Mouse (Mus musculus) cerebellum, adult 11-12 months (tissue): ENCODE results near the gene Rps18.

ENCODE experiments used
- DNase-seq: peaks from one replicate; pipeline ENCODE4 v3.0.0; 2022

Gene Rps18

DNA sequence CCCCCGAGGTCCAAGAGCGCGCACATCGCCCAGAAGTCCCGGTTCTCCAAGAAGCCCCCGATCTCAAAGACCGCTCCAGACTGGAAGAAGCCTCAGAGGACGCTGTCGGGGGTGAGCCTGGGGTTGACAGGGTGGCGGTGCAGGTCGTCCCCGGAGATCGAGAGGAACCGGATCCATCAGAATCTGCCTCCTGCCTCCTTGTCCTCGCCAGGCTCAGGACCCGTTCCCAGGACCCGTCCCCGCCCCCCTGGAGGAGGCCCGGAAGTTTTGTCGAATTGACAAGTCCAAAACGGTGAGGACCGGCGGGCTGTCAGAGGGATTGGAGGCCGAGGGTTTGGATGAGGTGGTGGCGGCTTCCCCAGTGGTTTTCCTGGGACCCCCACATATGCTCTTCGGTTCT is 14.8 kb downstream of the Rps18 start:
- peak; percentile 58 for DNase-seq

DNA sequence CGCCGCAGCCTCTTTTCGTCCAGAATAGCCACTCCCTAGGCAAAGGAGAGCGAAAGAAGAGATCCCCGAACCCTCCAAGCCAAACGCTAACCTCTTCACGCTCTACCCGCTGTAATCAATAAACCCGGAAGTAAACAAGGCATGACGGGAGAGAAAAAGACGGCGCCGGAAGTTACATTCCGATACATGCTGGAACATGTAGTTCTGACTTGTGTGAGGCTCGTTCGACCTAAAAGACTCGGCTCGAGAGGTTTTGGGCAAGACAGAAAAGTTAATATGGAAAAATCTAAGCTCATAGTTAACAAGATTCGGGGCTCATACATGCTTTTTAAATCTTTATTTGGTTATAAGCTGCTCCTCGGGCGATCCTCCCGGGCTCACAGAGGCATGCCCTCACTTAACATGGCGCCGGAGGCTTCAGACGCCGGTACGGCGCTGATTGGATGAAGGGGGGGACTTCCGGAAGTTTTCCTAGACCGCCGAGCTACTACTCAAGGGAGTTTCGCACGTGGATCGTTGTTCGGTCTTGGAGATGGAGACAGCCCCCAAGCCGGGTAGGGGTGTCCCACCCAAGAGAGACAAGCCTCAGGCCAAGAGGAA is 15.5 kb downstream of the Rps18 start, which contains the start of the genes Pfdn6 and Wdr46:
Gene Pfdn6, minus strand, starts transcription at position 138 of the 600 bp plus-strand sequence.
Gene Wdr46, plus strand, starts transcription at position 455 of the 600 bp plus-strand sequence.
- DNase-seq, result peak; percentile 83

GRCm38 (mm10) chr17:33938783-33939182 is 17.0 kb downstream of the Rps18 start:
- DNase-seq, result no peak

DNA sequence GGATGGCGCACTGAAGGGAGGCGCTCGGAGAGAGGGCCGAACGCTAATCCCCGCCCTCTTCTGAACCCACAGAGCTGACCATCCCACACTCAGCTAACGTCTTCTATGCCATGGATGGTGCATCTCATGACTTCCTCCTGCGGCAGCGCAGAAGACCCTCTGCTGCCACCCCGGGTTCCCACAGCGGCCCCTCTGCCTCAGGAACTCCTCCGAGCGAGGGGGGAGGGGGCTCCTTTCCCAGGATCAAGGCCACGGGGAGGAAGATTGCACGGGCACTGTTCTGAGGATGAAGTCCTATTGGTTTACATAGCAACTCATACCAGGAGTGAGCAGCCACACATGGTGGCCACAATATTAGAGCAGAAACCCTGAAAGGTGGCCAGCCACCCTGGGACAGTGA is 18.8 kb downstream of the Rps18 start:
- DNase-seq, result no peak

DNA sequence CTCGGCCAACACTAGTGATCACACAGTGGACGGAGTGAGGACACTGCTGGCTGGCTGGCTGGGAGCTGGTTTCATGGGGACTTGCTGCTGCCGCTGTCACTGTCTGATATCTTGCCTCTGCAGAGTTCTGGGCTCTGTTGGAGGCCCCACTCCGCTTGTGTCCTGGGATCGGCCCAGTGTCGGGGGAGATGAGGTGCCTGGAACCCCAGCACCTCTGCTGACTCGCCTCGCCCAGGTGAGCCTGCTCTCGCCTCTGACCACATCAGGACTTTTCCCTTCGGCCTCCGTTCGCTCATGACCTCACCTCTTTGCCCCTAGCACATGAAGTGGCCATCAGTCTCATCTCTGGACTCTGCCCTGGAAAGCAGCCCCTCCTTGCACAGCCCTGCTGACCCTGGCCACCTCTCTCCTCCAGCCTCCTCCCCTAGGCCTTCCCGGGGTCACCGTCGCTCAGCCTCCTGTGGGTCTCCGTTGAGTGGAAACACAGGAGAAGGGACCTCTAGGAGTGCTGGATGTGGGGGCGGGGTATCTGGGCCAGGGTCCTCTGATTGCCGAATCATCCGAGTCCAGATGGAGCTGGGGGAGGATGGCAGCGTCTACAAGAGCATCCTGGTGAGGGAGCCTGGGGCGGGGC is 20.3 kb downstream of the Rps18 start:
- no peak for DNase-seq

DNA sequence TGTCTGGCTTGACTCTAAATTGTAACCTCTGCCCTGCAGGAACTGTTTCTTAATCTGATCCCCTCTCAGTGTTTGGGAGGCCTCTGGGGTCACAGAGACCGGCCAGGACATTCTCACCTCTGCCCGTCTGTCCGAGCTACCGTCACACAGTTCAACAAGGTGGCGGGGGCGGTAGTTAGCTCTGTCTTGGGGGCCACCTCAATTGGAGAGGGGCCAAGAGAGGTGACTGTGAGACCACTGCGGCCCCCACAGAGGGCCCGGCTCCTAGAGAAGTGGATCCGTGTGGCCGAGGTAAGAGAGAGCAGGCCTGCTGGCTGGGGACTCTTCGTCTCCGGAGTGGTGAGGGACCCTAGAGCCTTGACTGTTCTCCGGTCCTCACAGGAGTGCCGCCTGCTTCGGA is 22.8 kb downstream of the Rps18 start:
- peak; percentile 48 for DNase-seq

DNA sequence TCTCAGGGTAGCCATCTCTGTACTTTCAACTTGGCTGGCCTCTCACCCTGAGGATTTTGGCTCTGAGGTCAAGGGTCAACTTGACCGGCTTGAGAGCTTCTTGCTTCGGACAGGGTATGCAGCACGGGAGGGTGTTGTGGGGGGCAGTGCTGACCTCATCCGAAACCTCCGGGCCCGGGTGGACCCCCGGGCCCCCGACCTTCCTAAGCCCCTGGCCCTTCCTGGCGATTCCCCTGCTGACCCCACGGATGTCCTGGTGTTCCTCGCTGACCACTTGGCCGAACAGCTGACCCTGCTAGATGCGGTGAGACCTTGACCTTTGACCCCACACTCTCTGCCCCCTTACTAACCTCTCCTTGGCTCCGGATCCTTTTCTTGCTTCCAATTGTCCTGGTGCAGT is 23.4 kb downstream of the Rps18 start:
- peak; percentile 44 for DNase-seq

DNA sequence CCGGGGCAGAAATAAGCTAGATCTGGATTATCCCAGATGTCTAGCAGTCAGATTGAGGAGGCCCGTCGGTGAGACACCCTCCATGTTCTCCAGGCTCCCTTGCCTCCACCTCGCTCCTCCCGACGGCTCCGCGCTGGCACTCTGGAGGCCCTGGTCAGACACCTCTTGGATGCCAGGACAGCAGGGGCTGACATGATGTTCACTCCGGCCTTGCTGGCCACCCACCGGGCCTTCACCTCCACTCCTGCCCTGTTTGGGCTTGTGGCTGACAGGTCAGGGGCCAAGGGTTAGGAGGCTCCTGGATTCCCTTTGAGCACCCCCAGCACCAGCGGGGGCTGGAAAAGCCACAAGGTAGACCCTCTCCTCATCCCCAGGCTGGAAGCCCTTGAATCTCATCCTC is 23.9 kb downstream of the Rps18 start:
- no peak for DNase-seq

- peak; percentile 64 for DNase-seq
Measured at GRCm38 (mm10) chr17:33931159-33931866, 24.5 kb downstream of the Rps18 start.

- peak; percentile 81 for DNase-seq
Measured at GRCm38 (mm10) chr17:33930280-33931158, 25.3 kb downstream of the Rps18 start.

- DNase-seq, result peak; percentile 92
Measured at GRCm38 (mm10) chr17:33929371-33930279, 26.2 kb downstream of the Rps18 start, which contains the start of gene Rgl2. Rgl2 (plus strand) TSS chr17:33929543.

GRCm38 (mm10) chr17:33928251-33928947 is 27.4 kb downstream of the Rps18 start:
- DNase-seq, result peak; percentile 42

DNA sequence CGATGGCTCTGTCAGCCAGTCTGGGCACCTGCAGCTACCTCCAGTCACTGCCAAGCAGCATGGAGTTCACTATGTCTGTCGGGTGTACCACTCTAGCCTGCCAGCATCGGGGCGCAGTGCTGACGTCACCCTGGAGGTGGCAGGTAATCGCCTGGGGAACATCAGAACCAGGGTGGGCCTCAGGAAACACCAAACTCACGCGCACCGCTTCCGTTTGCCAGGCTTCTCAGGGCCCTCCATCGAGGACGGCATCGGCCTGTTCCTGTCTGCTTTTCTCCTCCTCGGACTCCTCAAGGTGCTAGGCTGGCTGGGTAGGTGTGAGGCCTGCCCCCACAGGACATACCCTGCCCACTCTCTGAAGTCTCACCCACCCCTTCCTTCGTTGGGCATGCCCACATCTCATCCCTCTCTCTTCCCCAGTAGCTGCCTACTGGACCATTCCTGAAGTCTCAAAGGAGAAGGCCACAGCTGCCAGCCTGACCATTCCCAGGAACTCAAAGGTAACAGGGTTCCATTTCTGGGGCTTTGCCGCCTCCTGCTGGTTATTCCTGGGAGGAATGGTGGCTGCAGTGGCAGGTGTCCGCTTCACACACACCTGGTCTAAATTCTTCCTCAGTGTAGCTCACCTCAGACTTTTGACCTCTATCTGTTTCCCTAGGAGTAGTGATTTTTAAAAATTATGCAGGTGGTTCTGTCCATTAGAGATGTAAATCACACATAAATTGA is 29.4 kb downstream of the Rps18 start:
- DNase-seq, result no peak

- peak; percentile 44 for DNase-seq
Measured at GRCm38 (mm10) chr17:33925406-33926116, 30.2 kb downstream of the Rps18 start.

DNA sequence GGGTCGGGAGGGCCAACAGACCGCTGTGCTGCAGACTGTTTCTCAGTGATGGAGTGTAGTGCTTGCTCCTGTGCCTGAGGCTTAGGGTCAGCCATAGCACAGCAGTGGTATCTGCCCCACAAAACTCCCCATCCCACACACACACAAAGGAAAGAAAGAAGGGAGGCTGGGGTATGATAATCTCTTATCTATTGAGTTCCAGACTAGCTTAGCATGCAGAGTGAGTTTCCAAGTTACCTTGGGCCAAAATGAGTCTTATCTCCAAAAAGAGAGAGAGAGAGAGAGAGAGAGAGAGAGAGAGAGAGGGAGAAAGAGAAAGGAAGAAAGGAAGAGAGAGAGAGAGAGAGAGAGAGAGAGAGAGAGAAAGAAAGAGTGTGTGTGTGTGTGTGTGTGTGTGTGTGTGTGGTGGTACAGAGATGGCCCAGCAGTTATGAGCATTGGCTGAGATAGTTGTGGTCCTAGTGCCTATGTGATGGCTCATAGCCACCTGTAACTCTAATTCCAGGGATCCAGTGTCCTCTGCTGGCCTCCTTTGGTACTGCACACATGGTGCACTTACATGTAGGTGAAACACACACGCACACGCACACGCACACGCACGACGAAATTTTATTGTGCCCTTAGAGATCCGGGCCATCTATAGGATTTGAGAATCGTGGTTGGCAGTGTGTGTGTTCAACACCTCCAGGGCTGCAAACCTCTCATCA is 31.1 kb downstream of the Rps18 start:
- DNase-seq, result no peak

GRCm38 (mm10) chr17:33921361-33921760 is 34.4 kb downstream of the Rps18 start:
- DNase-seq, result peak; percentile 31

DNA sequence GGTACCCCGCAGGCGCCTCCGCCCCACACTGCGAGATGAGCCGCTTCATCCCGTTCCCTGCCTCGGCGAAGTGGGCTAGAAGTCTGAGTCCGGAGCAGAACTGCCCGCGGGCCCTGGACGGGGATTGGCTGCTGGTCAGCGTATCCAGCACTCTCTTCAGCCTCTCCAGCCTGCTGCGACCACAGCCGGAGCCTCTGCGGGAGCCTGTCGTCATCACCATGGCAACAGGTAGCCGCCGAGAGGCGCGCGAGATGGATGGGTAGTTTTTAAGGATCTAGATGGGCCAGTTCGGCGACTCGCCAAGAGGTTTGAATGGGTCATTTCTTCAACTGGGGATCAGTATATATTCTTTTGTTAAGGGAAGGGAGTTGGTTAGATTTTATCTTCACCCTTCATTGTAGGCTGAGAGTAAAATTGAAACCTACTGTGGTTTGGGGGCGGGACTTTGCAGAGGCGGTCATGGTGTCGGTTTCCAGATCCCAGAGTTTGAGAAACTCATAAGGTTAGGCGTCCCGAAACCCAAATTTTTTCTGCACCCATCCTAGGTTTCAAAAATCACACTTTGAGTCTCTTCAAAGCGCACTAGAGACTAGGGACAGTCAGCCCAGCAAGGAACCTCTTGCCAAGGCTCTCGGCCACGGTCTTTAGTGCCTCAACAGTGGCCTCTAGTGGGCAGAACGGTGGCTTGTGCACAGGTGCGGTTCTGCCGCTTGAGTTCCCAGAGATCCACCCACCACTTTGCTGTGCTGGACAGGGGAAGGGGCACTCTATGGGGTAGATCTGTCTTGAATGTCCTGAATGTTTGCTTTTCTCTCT is 35.3 kb downstream of the Rps18 start:
- peak; percentile 82 for DNase-seq
